Mouse (Mus musculus) liver, adult 2 months (tissue): ENCODE results near the gene Tha1.

Source experiments
- CTCF ChIP-seq: fragments of 200-500 bp; IDR thresholded peaks from 2 replicates; pipeline ENCODE4 v1.5.1; 2011; ENCODE audit warnings: low read depth, low read length, control low read depth
- POLR2A ChIP-seq: fragments of 200-500 bp; IDR thresholded peaks from 2 replicates; pipeline ENCODE4 v1.6.1; 2011; ENCODE audit warnings: low read length, control low read depth; ENCODE audit not compliant: insufficient read depth; ENCODE audit errors: extremely low read depth

GRCm38 (mm10) chr11:117875681-117876080 lies 2.4 kb upstream of the Tha1 start:
- TF ChIP-seq CTCF (no peak), POLR2A (no peak)
